Mouse (Mus musculus): ENCODE measurements around the gene Adgrv1. TPM values are rescaled to one million over a fixed set of nuclear protein-coding genes. Genes with fewer than 3 reads are reported as not detected.
"Not testable (repeated sequence)": the region's sequence is repeated elsewhere in the genome, so short reads cannot be mapped to it uniquely, and the experiment has no call there.

Gene Adgrv1
- polyA plus RNA-seq, 1 experiment from 2014 or later: 11.5 TPM

GRCm38 (mm10) chr13:81629395-81629794 is 3.6 kb downstream of the Adgrv1 start:
- peak overlapping the region; percentile 81 for H3K27ac ChIP-seq (ENCODE audit: low read length)
- 14% methylated on average over 3 of the region's 3 CpGs for WGBS
- H3K4me3 ChIP-seq (replicated peaks; ENCODE audit: low read length): no peak overlapping the region
- peaks cover 20% of the 10 kb centered on the region for H3K4me1 ChIP-seq (replicated peaks; ENCODE audit: control insufficient read depth, insufficient read depth, low read length)
- no peaks in the 10 kb centered on the region for H3K36me3 ChIP-seq (ENCODE audit: control insufficient read depth, insufficient read depth)
- H3K4me2 ChIP-seq (ENCODE audit: low read length): no peak overlapping the region
- ATAC-seq: peak; percentile 61
- no peaks in the 10 kb centered on the region for H3K9me3 ChIP-seq (ENCODE audit: control insufficient read depth, low read length)
- H3K27me3 ChIP-seq (replicated peaks; ENCODE audit: control insufficient read depth, insufficient read depth, low read length): no peaks in the 10 kb centered on the region
- H3K9ac ChIP-seq (replicated peaks; ENCODE audit: low read depth, low read length): no peak overlapping the region

GRCm38 (mm10) chr13:81628631-81629190 is 4.2 kb downstream of the Adgrv1 start:
- ATAC-seq: peak; percentile 59
- H3K27ac ChIP-seq (ENCODE audit: low read length): peak overlapping the region; percentile 20; the same call in 1 of the 2 replicates
- no peaks in the 10 kb centered on the region for H3K9me3 ChIP-seq (ENCODE audit: control insufficient read depth, low read length)
- no peak overlapping the region for H3K9ac ChIP-seq (replicated peaks; ENCODE audit: low read depth, low read length)
- H3K36me3 ChIP-seq (ENCODE audit: control insufficient read depth, insufficient read depth): no peaks in the 10 kb centered on the region
- H3K4me2 ChIP-seq (ENCODE audit: low read length): no peak overlapping the region
- WGBS: 4% methylated on average over 2 of the region's 2 CpGs
- H3K27me3 ChIP-seq (replicated peaks; ENCODE audit: control insufficient read depth, insufficient read depth, low read length): no peaks in the 10 kb centered on the region
- H3K4me1 ChIP-seq (replicated peaks; ENCODE audit: control insufficient read depth, insufficient read depth, low read length): peaks cover 20% of the 10 kb centered on the region
- H3K4me3 ChIP-seq (replicated peaks; ENCODE audit: low read length): no peak overlapping the region

GRCm38 (mm10) chr13:81627861-81628260 is 5.1 kb downstream of the Adgrv1 start:
- H3K27me3 ChIP-seq (replicated peaks; ENCODE audit: control insufficient read depth, insufficient read depth, low read length); H3K9ac ChIP-seq (replicated peaks; ENCODE audit: low read depth, low read length); H3K36me3 ChIP-seq (ENCODE audit: control insufficient read depth, insufficient read depth); H3K27ac ChIP-seq (ENCODE audit: low read length); H3K4me2 ChIP-seq (ENCODE audit: low read length); H3K4me3 ChIP-seq (replicated peaks; ENCODE audit: low read length); H3K9me3 ChIP-seq (ENCODE audit: control insufficient read depth, low read length); ATAC-seq: not testable (repeated sequence)
- H3K4me1 ChIP-seq (replicated peaks; ENCODE audit: control insufficient read depth, insufficient read depth, low read length): peaks cover 15% of the 10 kb centered on the region
- 4% methylated on average over 1 of the region's 1 CpGs for WGBS

- 86% methylated on average over 4 of the region's 4 CpGs for WGBS
- no peaks in the 10 kb centered on the region for H3K4me1 ChIP-seq (replicated peaks; ENCODE audit: control insufficient read depth, insufficient read depth, low read length)
- H3K4me2 ChIP-seq (ENCODE audit: low read length): no peak overlapping the region
- no peak overlapping the region for H3K27ac ChIP-seq (ENCODE audit: low read length)
- no peaks in the 10 kb centered on the region; the same call in 1 of the 2 replicates for H3K36me3 ChIP-seq (ENCODE audit: control insufficient read depth, insufficient read depth)
- no peaks in the 10 kb centered on the region for H3K9me3 ChIP-seq (ENCODE audit: control insufficient read depth, low read length)
- H3K4me3 ChIP-seq (replicated peaks; ENCODE audit: low read length): no peak overlapping the region
- H3K9ac ChIP-seq (replicated peaks; ENCODE audit: low read depth, low read length): no peak overlapping the region
- H3K27me3 ChIP-seq (replicated peaks; ENCODE audit: control insufficient read depth, insufficient read depth, low read length): no peaks in the 10 kb centered on the region
- ATAC-seq: no peak
Observed at GRCm38 (mm10) chr13:81610349-81610748, 22.6 kb downstream of the Adgrv1 start.

- H3K27me3 ChIP-seq (replicated peaks; ENCODE audit: control insufficient read depth, insufficient read depth, low read length): no peaks in the 10 kb centered on the region
- no peak for ATAC-seq
- H3K9me3 ChIP-seq (ENCODE audit: control insufficient read depth, low read length): peaks cover 3% of the 10 kb centered on the region; the same call in 1 of the 2 replicates
- no peak overlapping the region for H3K9ac ChIP-seq (replicated peaks; ENCODE audit: low read depth, low read length)
- H3K4me1 ChIP-seq (replicated peaks; ENCODE audit: control insufficient read depth, insufficient read depth, low read length): no peaks in the 10 kb centered on the region
- 89% methylated on average over 2 of the region's 2 CpGs for WGBS
- H3K36me3 ChIP-seq (ENCODE audit: control insufficient read depth, insufficient read depth): no peaks in the 10 kb centered on the region; the same call in 1 of the 2 replicates
- H3K4me3 ChIP-seq (replicated peaks; ENCODE audit: low read length): no peak overlapping the region
- no peak overlapping the region for H3K27ac ChIP-seq (ENCODE audit: low read length)
- no peak overlapping the region for H3K4me2 ChIP-seq (ENCODE audit: low read length)
Observed at GRCm38 (mm10) chr13:81606991-81607390, 26.0 kb downstream of the Adgrv1 start.

- no peaks in the 10 kb centered on the region for H3K27me3 ChIP-seq (replicated peaks; ENCODE audit: control insufficient read depth, insufficient read depth, low read length)
- H3K4me3 ChIP-seq (replicated peaks; ENCODE audit: low read length): no peak overlapping the region
- no peaks in the 10 kb centered on the region for H3K9me3 ChIP-seq (ENCODE audit: control insufficient read depth, low read length)
- WGBS: 8% methylated on average over 9 of the region's 9 CpGs
- no peaks in the 10 kb centered on the region for H3K36me3 ChIP-seq (ENCODE audit: control insufficient read depth, insufficient read depth)
- no peak overlapping the region for H3K4me2 ChIP-seq (ENCODE audit: low read length)
- no peak for ATAC-seq
- H3K4me1 ChIP-seq (replicated peaks; ENCODE audit: control insufficient read depth, insufficient read depth, low read length): peaks cover 2% of the 10 kb centered on the region; the same call in 1 of the 2 replicates
- H3K27ac ChIP-seq (ENCODE audit: low read length): no peak overlapping the region
- H3K9ac ChIP-seq (replicated peaks; ENCODE audit: low read depth, low read length): no peak overlapping the region
Observed at GRCm38 (mm10) chr13:81596910-81597607, 35.9 kb downstream of the Adgrv1 start.

GRCm38 (mm10) chr13:81578692-81579091 is 54.3 kb downstream of the Adgrv1 start:
- Histone ChIP-seq H3K36me3 (ENCODE audit: control insufficient read depth, insufficient read depth) (no peaks in the 10 kb centered on the region), H3K4me3 (replicated peaks; ENCODE audit: low read length) (no peak overlapping the region), H3K9ac (replicated peaks; ENCODE audit: low read depth, low read length) (no peak overlapping the region), H3K27ac (ENCODE audit: low read length) (no peak overlapping the region), H3K27me3 (replicated peaks; ENCODE audit: control insufficient read depth, insufficient read depth, low read length) (no peaks in the 10 kb centered on the region), H3K9me3 (ENCODE audit: control insufficient read depth, low read length) (no peaks in the 10 kb centered on the region), H3K4me2 (ENCODE audit: low read length) (no peak overlapping the region), H3K4me1 (replicated peaks; ENCODE audit: control insufficient read depth, insufficient read depth, low read length) (no peaks in the 10 kb centered on the region)
- ATAC-seq: no peak
- WGBS: 96% methylated on average over 8 of the region's 8 CpGs

GRCm38 (mm10) chr13:81570241-81570821 is 62.6 kb downstream of the Adgrv1 start:
- Histone ChIP-seq H3K27me3 (replicated peaks; ENCODE audit: control insufficient read depth, insufficient read depth, low read length) (no peaks in the 10 kb centered on the region), H3K4me3 (replicated peaks; ENCODE audit: low read length) (peak overlapping the region; percentile 37), H3K27ac (ENCODE audit: low read length) (peak overlapping the region; percentile 55), H3K4me1 (replicated peaks; ENCODE audit: control insufficient read depth, insufficient read depth, low read length) (peaks cover 5% of the 10 kb centered on the region), H3K36me3 (ENCODE audit: control insufficient read depth, insufficient read depth) (no peaks in the 10 kb centered on the region), H3K9me3 (ENCODE audit: control insufficient read depth, low read length) (no peaks in the 10 kb centered on the region), H3K9ac (replicated peaks; ENCODE audit: low read depth, low read length) (peak overlapping the region; percentile 52), H3K4me2 (ENCODE audit: low read length) (peak overlapping the region; percentile 57)
- ATAC-seq: peak; percentile 80
- 15% methylated on average over 12 of the region's 12 CpGs for WGBS

GRCm38 (mm10) chr13:81550024-81550423 is 82.9 kb downstream of the Adgrv1 start:
- H3K4me2 ChIP-seq (ENCODE audit: low read length): no peak overlapping the region
- no peaks in the 10 kb centered on the region for H3K4me1 ChIP-seq (replicated peaks; ENCODE audit: control insufficient read depth, insufficient read depth, low read length)
- no peaks in the 10 kb centered on the region for H3K9me3 ChIP-seq (ENCODE audit: control insufficient read depth, low read length)
- H3K27ac ChIP-seq (ENCODE audit: low read length): no peak overlapping the region
- ATAC-seq: peak; percentile 62
- H3K27me3 ChIP-seq (replicated peaks; ENCODE audit: control insufficient read depth, insufficient read depth, low read length): no peaks in the 10 kb centered on the region
- no peak overlapping the region for H3K9ac ChIP-seq (replicated peaks; ENCODE audit: low read depth, low read length)
- WGBS: 49% methylated on average over 1 of the region's 1 CpGs
- H3K4me3 ChIP-seq (replicated peaks; ENCODE audit: low read length): no peak overlapping the region
- H3K36me3 ChIP-seq (ENCODE audit: control insufficient read depth, insufficient read depth): no peaks in the 10 kb centered on the region
